Mouse (Mus musculus): Measurements from ENCODE around the gene Efhc1. TPM values are rescaled to one million over a fixed set of nuclear protein-coding genes. Genes with fewer than 3 reads are reported as not detected.

Gene Efhc1
- polyA plus RNA-seq (2015; fragmentation: Nextera tagmentation; extraction: Ambion mirVana) = 2.1 and 2.4 TPM in 2 replicates

DNA sequence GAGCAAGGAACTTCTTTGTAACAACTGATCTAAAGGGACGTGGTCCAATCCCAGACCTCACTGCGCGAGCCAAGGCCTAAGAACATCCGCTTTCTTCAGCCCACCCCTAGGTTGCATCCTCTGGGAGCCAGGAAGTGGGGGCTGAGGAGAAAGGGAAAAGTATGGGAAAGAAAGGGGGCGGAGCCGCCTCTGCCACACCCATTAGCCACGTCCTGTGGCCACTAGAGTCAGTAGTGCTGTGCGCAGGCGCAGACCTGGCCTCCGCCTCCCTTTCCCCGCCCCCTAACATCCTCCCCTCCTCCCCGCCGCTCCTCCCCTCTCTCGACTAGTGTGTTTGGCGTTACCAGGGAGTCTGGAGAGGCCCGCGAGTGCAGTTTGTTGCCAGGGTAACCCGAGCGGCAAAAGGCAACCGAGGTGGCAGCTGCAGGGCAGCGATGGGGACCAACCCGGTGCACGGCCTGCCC, at the start of gene Efhc1:
Efhc1 (plus strand) TSS at position 327 of the 464 bp plus-strand sequence.
- H3K27ac ChIP-seq (ENCODE audit: low read length) = peak within 1 kb of the TSS; percentile 45
- peak within 1 kb of the TSS; percentile 61 for H3K4me3 ChIP-seq (ENCODE audit: low read length)
- peak; percentile 98 for ATAC-seq
- H3K9me3 ChIP-seq (ENCODE audit: control insufficient read depth, low read length) = no peaks in the 10 kb centered on the region
- WGBS = 1% methylated on average over 22 of the region's 23 CpGs
- H3K27me3 ChIP-seq (replicated peaks; ENCODE audit: control insufficient read depth, insufficient read depth, low read length) = no peaks in the 10 kb centered on the region
- peak within 1 kb of the TSS; percentile 73 for H3K9ac ChIP-seq (ENCODE audit: low read depth, low read length)
- H3K4me1 ChIP-seq (ENCODE audit: control insufficient read depth, insufficient read depth, low read length) = peaks cover 4% of the 10 kb centered on the region
- H3K36me3 ChIP-seq (ENCODE audit: control insufficient read depth, insufficient read depth, low read length) = no peaks in the 10 kb centered on the region
- peak within 1 kb of the TSS; percentile 70 for H3K4me2 ChIP-seq (ENCODE audit: low read depth, low read length)

DNA sequence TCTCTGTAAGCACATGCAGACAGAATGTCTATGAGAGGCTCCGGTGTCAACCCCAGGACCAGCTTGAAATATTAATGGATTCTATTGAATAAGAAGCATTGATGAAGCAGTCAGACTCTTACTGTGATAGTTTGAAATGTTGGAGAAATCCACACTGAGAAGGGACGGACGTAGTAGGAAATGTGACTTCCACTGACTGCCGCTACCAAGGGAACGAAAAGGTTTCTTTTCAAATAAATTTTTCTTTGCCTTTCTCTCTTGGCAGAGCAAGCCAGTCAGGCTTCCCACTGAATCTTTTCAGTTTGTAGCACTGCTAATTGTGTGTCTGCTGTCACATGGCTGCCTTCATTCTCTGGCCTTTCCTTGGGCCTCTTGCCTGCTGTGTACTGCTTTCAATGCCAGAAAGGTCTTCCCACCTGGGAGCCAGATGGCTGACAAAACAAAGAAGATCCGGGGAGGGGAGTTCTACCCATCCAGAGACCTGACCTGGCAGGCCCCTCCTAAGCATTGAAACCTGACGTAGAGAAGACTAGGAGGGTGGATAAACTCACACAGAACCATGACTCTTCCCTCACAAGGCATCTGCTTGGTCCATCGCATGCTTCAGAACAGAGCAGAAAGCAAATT, 45.8 kb upstream of the Efhc1 start:
- H3K9me3 ChIP-seq (ENCODE audit: control insufficient read depth, low read length) = no peaks in the 10 kb centered on the region
- H3K4me1 ChIP-seq (ENCODE audit: control insufficient read depth, insufficient read depth, low read length) = no peaks in the 10 kb centered on the region
- H3K27me3 ChIP-seq (replicated peaks; ENCODE audit: control insufficient read depth, insufficient read depth, low read length) = no peaks in the 10 kb centered on the region
- no peak overlapping the region for H3K9ac ChIP-seq (ENCODE audit: low read depth, low read length)
- H3K4me3 ChIP-seq (ENCODE audit: low read length) = no peak overlapping the region
- no peaks in the 10 kb centered on the region for H3K36me3 ChIP-seq (ENCODE audit: control insufficient read depth, insufficient read depth, low read length)
- 83% methylated on average over 8 of the region's 8 CpGs for WGBS
- no peak for ATAC-seq
- H3K4me2 ChIP-seq (ENCODE audit: low read depth, low read length) = no peak overlapping the region
- H3K27ac ChIP-seq (ENCODE audit: low read length) = no peak overlapping the region

- Histone ChIP-seq H3K36me3 (ENCODE audit: control insufficient read depth, insufficient read depth, low read length) (no peaks in the 10 kb centered on the region), H3K27me3 (replicated peaks; ENCODE audit: control insufficient read depth, insufficient read depth, low read length) (no peaks in the 10 kb centered on the region), H3K4me3 (ENCODE audit: low read length) (no peak overlapping the region), H3K4me2 (ENCODE audit: low read depth, low read length) (no peak overlapping the region), H3K9ac (ENCODE audit: low read depth, low read length) (no peak overlapping the region), H3K4me1 (ENCODE audit: control insufficient read depth, insufficient read depth, low read length) (no peaks in the 10 kb centered on the region), H3K27ac (ENCODE audit: low read length) (no peak overlapping the region), H3K9me3 (ENCODE audit: control insufficient read depth, low read length) (no peaks in the 10 kb centered on the region)
- WGBS = 85% methylated on average over 9 of the region's 9 CpGs
- ATAC-seq = no peak
These were observed 45.3 kb upstream of the Efhc1 start for GRCm38 (mm10) chr1:20906128-20906515.

GRCm38 (mm10) chr1:20908541-20908940, 42.9 kb upstream of the Efhc1 start:
- no peak for ATAC-seq
- 53% methylated on average over 4 of the region's 4 CpGs for WGBS
- Histone ChIP-seq H3K4me1 (ENCODE audit: control insufficient read depth, insufficient read depth, low read length) (0 out of 2 replicates have a peak, but pooled peaks cover 4% of the 10 kb centered on the region), H3K36me3 (ENCODE audit: control insufficient read depth, insufficient read depth, low read length) (no peaks in the 10 kb centered on the region), H3K4me2 (ENCODE audit: low read depth, low read length) (no peak overlapping the region), H3K27ac (ENCODE audit: low read length) (no peak overlapping the region), H3K4me3 (ENCODE audit: low read length) (no peak overlapping the region), H3K9me3 (ENCODE audit: control insufficient read depth, low read length) (no peaks in the 10 kb centered on the region), H3K9ac (ENCODE audit: low read depth, low read length) (no peak overlapping the region), H3K27me3 (replicated peaks; ENCODE audit: control insufficient read depth, insufficient read depth, low read length) (no peaks in the 10 kb centered on the region)

GRCm38 (mm10) chr1:20912115-20912514, 39.3 kb upstream of the Efhc1 start:
- Histone ChIP-seq H3K9me3 (ENCODE audit: control insufficient read depth, low read length) (no peaks in the 10 kb centered on the region), H3K4me1 (ENCODE audit: control insufficient read depth, insufficient read depth, low read length) (0 out of 2 replicates have a peak, but pooled peaks cover 4% of the 10 kb centered on the region), H3K36me3 (ENCODE audit: control insufficient read depth, insufficient read depth, low read length) (no peaks in the 10 kb centered on the region), H3K9ac (ENCODE audit: low read depth, low read length) (no peak overlapping the region), H3K27me3 (replicated peaks; ENCODE audit: control insufficient read depth, insufficient read depth, low read length) (no peaks in the 10 kb centered on the region), H3K4me2 (ENCODE audit: low read depth, low read length) (no peak overlapping the region), H3K27ac (ENCODE audit: low read length) (no peak overlapping the region), H3K4me3 (ENCODE audit: low read length) (no peak overlapping the region)
- WGBS = 33% methylated on average over 2 of the region's 2 CpGs
- no peak for ATAC-seq

DNA sequence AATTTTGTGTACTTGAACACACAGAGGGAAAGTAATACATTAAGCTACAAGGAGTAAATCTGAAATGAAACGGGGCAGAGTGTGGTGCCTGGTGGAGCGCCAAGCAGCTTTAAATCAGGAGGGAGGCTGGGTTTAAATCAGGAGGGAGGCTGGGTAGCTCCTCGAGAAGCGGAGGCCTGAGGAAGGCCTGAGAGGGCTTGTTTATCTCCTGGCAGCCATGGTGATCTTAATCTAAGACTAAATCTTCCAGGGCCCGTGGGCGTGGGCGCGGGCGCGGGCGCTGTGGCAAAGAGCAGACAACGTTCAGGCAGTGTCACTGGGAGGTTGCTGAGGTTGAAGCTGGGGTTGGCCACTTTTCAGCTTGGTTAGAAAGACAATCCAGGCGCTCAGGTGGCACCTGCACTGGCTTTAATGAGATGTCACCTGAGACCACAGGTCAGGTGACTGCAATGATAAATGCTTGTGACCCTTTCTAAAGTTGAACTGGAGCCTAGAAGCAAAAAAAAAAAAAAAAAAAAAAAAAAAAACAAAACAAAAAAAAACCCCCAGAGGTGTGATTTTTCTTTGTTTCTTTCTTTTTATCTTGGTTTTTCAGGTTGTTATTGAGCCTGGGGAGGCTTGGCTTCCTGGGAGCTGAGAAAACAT, 38.8 kb upstream of the Efhc1 start:
- Histone ChIP-seq H3K9me3 (ENCODE audit: control insufficient read depth, low read length) (no peaks in the 10 kb centered on the region), H3K4me3 (ENCODE audit: low read length) (no peak overlapping the region), H3K4me1 (ENCODE audit: control insufficient read depth, insufficient read depth, low read length) (0 out of 2 replicates have a peak, but pooled peaks cover 4% of the 10 kb centered on the region), H3K4me2 (ENCODE audit: low read depth, low read length) (no peak overlapping the region), H3K9ac (ENCODE audit: low read depth, low read length) (no peak overlapping the region), H3K27ac (ENCODE audit: low read length) (no peak overlapping the region), H3K27me3 (replicated peaks; ENCODE audit: control insufficient read depth, insufficient read depth, low read length) (no peaks in the 10 kb centered on the region), H3K36me3 (ENCODE audit: control insufficient read depth, insufficient read depth, low read length) (no peaks in the 10 kb centered on the region)
- ATAC-seq = peak; percentile 55; the same call in 1 of the 2 replicates
- WGBS = 44% methylated on average over 13 of the region's 13 CpGs

- no peak for ATAC-seq
These were observed 36.7 kb upstream of the Efhc1 start for GRCm38 (mm10) chr1:20914769-20915168.

GRCm38 (mm10) chr1:20915608-20916007, 35.8 kb upstream of the Efhc1 start:
- H3K4me1 ChIP-seq (ENCODE audit: control insufficient read depth, insufficient read depth, low read length) = 0 out of 2 replicates have a peak, but pooled peaks cover 4% of the 10 kb centered on the region
- H3K27me3 ChIP-seq (replicated peaks; ENCODE audit: control insufficient read depth, insufficient read depth, low read length) = no peaks in the 10 kb centered on the region
- H3K4me3 ChIP-seq (ENCODE audit: low read length) = no peak overlapping the region
- H3K9me3 ChIP-seq (ENCODE audit: control insufficient read depth, low read length) = no peaks in the 10 kb centered on the region
- no peaks in the 10 kb centered on the region for H3K36me3 ChIP-seq (ENCODE audit: control insufficient read depth, insufficient read depth, low read length)
- no peak for ATAC-seq
- H3K27ac ChIP-seq (ENCODE audit: low read length) = no peak overlapping the region
- no peak overlapping the region for H3K4me2 ChIP-seq (ENCODE audit: low read depth, low read length)
- H3K9ac ChIP-seq (ENCODE audit: low read depth, low read length) = no peak overlapping the region
- WGBS = 76% methylated on average over 5 of the region's 5 CpGs

More at GRCm38 (mm10) chr1:20914769-20915168, 36.7 kb upstream of the Efhc1 start:
- Histone ChIP-seq H3K4me2 (ENCODE audit: low read depth, low read length) (no peak overlapping the region), H3K27me3 (replicated peaks; ENCODE audit: control insufficient read depth, insufficient read depth, low read length) (no peaks in the 10 kb centered on the region), H3K9me3 (ENCODE audit: control insufficient read depth, low read length) (no peaks in the 10 kb centered on the region), H3K4me3 (ENCODE audit: low read length) (no peak overlapping the region), H3K4me1 (ENCODE audit: control insufficient read depth, insufficient read depth, low read length) (0 out of 2 replicates have a peak, but pooled peaks cover 4% of the 10 kb centered on the region), H3K9ac (ENCODE audit: low read depth, low read length) (no peak overlapping the region), H3K27ac (ENCODE audit: low read length) (no peak overlapping the region), H3K36me3 (ENCODE audit: control insufficient read depth, insufficient read depth, low read length) (no peaks in the 10 kb centered on the region)
- 87% methylated on average over 3 of the region's 3 CpGs for WGBS

DNA sequence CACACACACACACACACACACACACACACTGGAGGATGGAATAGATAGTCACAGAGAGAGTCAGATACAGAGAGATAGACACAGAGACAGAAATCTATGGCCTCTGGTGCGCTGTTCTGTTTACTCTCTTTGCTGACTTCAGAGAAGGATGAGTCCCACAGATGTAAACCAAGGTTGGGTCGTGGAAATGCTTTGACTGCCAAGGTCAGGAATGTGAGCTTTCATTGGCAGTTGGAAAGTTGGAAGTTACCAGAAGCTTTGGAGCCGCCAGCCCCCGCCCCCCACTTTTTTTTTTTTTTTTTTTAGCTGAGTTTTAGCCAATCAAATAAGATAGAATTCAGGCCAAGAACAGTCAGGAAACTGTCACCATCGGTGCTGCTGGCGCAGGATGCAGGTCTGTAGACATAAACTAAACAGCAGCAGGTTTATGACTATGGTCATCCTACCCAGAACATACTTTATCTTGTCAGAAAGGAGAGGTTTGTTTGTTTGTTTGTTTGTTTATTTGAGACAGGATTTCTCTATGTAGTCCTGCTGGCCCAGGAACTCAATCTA, 33.9 kb upstream of the Efhc1 start:
- no peak overlapping the region for H3K9ac ChIP-seq (ENCODE audit: low read depth, low read length)
- H3K36me3 ChIP-seq (ENCODE audit: control insufficient read depth, insufficient read depth, low read length) = no peaks in the 10 kb centered on the region
- H3K4me1 ChIP-seq (ENCODE audit: control insufficient read depth, insufficient read depth, low read length) = 0 out of 2 replicates have a peak, but pooled peaks cover 2% of the 10 kb centered on the region
- ATAC-seq = no peak
- H3K27me3 ChIP-seq (replicated peaks; ENCODE audit: control insufficient read depth, insufficient read depth, low read length) = no peaks in the 10 kb centered on the region
- H3K4me3 ChIP-seq (ENCODE audit: low read length) = no peak overlapping the region
- no peaks in the 10 kb centered on the region for H3K9me3 ChIP-seq (ENCODE audit: control insufficient read depth, low read length)
- H3K4me2 ChIP-seq (ENCODE audit: low read depth, low read length) = no peak overlapping the region
- H3K27ac ChIP-seq (ENCODE audit: low read length) = no peak overlapping the region
- 67% methylated on average over 6 of the region's 6 CpGs for WGBS
